Mouse (Mus musculus) intestine, embryonic 16.5 days (tissue): ENCODE data around the gene Slc6a13. TPM values are rescaled to one million over a fixed set of nuclear protein-coding genes. Genes with fewer than 3 reads are reported as not detected.

Source experiments
- ATAC-seq: fragments of 200-750 bp; cut with Nextera tagmentation; 2 replicates; pipeline ENCODE4 v1.8.0; 2017; ENCODE audit warnings: moderate TSS enrichment, moderate library complexity
- H3K27ac ChIP-seq: fragments of 300-500 bp; sonication (generic); 2 replicates; pipeline ENCODE4 v1.5.1; 2014; ENCODE audit warnings: mild to moderate bottlenecking, low read length
- H3K27me3 ChIP-seq: fragments of 300-500 bp; sonication (generic); replicated peaks from 2 replicates; pipeline ENCODE4 v1.6.1; 2014; ENCODE audit warnings: low read length, control low read depth, mixed read lengths; ENCODE audit not compliant: control insufficient read depth, insufficient read depth
- H3K36me3 ChIP-seq: fragments of 300-500 bp; sonication (generic); 2 replicates; pipeline ENCODE4 v1.6.1; 2014; ENCODE audit warnings: low read length, control low read depth; ENCODE audit not compliant: control insufficient read depth, insufficient read depth
- H3K4me1 ChIP-seq: fragments of 300-500 bp; sonication (generic); 2 replicates; pipeline ENCODE4 v1.6.1; 2014; ENCODE audit warnings: low read length, control low read depth, mixed read lengths; ENCODE audit not compliant: control insufficient read depth, insufficient read depth
- H3K4me2 ChIP-seq: fragments of 300-500 bp; sonication (generic); 2 replicates; pipeline ENCODE4 v1.6.1; 2014; ENCODE audit warnings: low read depth, low read length, control low read depth
- H3K4me3 ChIP-seq: fragments of 300-500 bp; sonication (generic); 2 replicates; pipeline ENCODE4 v1.5.1; 2014; ENCODE audit warnings: mild to moderate bottlenecking, low read length
- H3K9ac ChIP-seq: fragments of 300-500 bp; sonication (generic); 2 replicates; pipeline ENCODE4 v1.6.1; 2014; ENCODE audit warnings: low read depth, low read length
- H3K9me3 ChIP-seq: fragments of 300-500 bp; sonication (generic); 2 replicates; pipeline ENCODE4 v1.6.1; 2016; ENCODE audit warnings: low read length, control low read depth; ENCODE audit not compliant: control insufficient read depth
- WGBS: fragments of 180-500 bp; shearing (Covaris S2); extraction: QIAGEN DNeasy Blood & Tissue Kit; methylation state at CpG from one replicate; pipeline ENCODE4 v1.1.7; 2014; 5-methylcytosine and 5-hydroxymethylcytosine counted together
- polyA plus RNA-seq: library from polyadenylated mRNA; unstranded; fragments of >200 nt; fragmentation: Nextera tagmentation; extraction: Ambion mirVana; gene quantifications from 2 replicates; pipeline ENCODE4 v1.2.1, GENCODE M21; 2015

Gene Slc6a13
- polyA plus RNA-seq, result 0.77 and 1.4 TPM in 2 replicates

- Histone ChIP-seq H3K27ac (no peak within 1 kb of the TSS), H3K4me3 (no peak within 1 kb of the TSS), H3K9me3 (no peaks in the 10 kb centered on the region), H3K9ac (no peak within 1 kb of the TSS), H3K27me3 (no peaks in the 10 kb centered on the region), H3K4me2 (0 out of 2 replicates have a peak within 1 kb of the TSS, but pooled peaks have one; percentile 4), H3K36me3 (no peaks in the 10 kb centered on the region), H3K4me1 (peaks cover 3% of the 10 kb centered on the region; the same call in 1 of the 2 replicates)
- ATAC-seq, result peak; percentile 65
- 5% methylated on average over 11 of the region's 11 CpGs for WGBS
Observed at GRCm38 (mm10) chr6:121299954-121300353, at the start of gene Slc6a13. Gene Slc6a13, plus strand, starts transcription at chr6:121300227.

- Histone ChIP-seq H3K27ac (no peak overlapping the region), H3K4me2 (no peak overlapping the region), H3K27me3 (no peaks in the 10 kb centered on the region), H3K4me1 (0 out of 2 replicates have a peak, but pooled peaks cover 2% of the 10 kb centered on the region), H3K36me3 (no peaks in the 10 kb centered on the region), H3K9ac (no peak overlapping the region), H3K4me3 (no peak overlapping the region), H3K9me3 (no peaks in the 10 kb centered on the region)
- WGBS, result 60% methylated on average over 1 of the region's 1 CpGs
- ATAC-seq, result no peak
Observed at GRCm38 (mm10) chr6:121250406-121250805, 49.6 kb upstream of the Slc6a13 start.

- H3K4me1 ChIP-seq, result 0 out of 2 replicates have a peak, but pooled peaks cover 2% of the 10 kb centered on the region
- no peaks in the 10 kb centered on the region for H3K9me3 ChIP-seq
- no peaks in the 10 kb centered on the region for H3K36me3 ChIP-seq
- WGBS, result 63% methylated on average over 5 of the region's 5 CpGs
- H3K9ac ChIP-seq, result no peak overlapping the region
- H3K27me3 ChIP-seq, result no peaks in the 10 kb centered on the region
- no peak overlapping the region for H3K4me2 ChIP-seq
- no peak for ATAC-seq
- H3K4me3 ChIP-seq, result no peak overlapping the region
- H3K27ac ChIP-seq, result no peak overlapping the region
Observed at GRCm38 (mm10) chr6:121251256-121251655, 48.8 kb upstream of the Slc6a13 start.

GRCm38 (mm10) chr6:121260548-121260947 lies 39.5 kb upstream of the Slc6a13 start:
- Histone ChIP-seq H3K36me3 (no peaks in the 10 kb centered on the region), H3K27ac (no peak overlapping the region), H3K9ac (no peak overlapping the region), H3K4me1 (no peaks in the 10 kb centered on the region), H3K27me3 (no peaks in the 10 kb centered on the region), H3K4me2 (no peak overlapping the region), H3K9me3 (no peaks in the 10 kb centered on the region), H3K4me3 (no peak overlapping the region)
- ATAC-seq, result no peak
- WGBS, result 32% methylated on average over 9 of the region's 9 CpGs

DNA sequence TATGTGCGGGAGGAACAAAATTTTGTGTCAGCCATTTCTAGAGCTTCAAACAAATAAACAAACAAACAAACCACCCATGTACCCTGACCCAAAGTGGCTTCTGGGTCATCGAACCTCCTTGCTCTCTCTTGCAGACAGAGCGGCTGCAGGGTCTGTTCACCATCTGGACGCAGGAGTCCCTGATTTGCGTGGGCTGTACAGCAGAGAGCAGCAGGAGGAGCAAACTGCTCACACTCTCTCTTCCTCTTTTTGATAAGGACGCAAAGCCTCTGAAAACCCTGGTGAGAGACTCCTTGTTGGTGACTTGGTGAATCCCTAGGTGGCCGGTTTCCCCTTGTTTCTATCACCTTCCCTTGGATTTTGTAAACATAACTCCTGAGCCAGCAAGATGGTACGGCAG lies 38.8 kb upstream of the Slc6a13 start:
- Histone ChIP-seq H3K36me3 (no peaks in the 10 kb centered on the region), H3K27me3 (no peaks in the 10 kb centered on the region), H3K9ac (no peak overlapping the region), H3K4me1 (no peaks in the 10 kb centered on the region), H3K27ac (no peak overlapping the region), H3K9me3 (no peaks in the 10 kb centered on the region), H3K4me3 (no peak overlapping the region), H3K4me2 (no peak overlapping the region)
- WGBS, result 80% methylated on average over 8 of the region's 8 CpGs
- ATAC-seq, result no peak

DNA sequence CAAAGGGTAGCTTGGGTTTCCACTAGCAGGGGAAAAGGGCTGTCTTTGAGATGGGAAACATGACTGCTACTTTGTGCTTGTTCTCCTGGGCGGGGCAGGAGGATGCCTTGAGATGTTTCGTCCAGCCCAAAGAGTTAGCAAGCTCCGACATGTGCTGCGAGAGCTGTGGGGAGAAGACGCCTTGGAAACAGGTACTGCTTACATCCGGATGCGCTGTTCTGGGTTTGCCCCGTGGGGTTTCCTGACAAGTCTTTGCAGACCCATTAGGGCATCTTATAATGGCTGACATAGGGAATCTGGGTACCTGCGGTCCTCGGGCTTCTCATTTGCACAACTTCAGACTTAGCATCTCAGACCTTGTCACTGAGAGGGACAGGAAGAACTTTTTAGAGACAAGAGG lies 38.0 kb upstream of the Slc6a13 start:
- no peak overlapping the region for H3K27ac ChIP-seq
- no peaks in the 10 kb centered on the region for H3K27me3 ChIP-seq
- no peak for ATAC-seq
- no peak overlapping the region for H3K4me3 ChIP-seq
- 91% methylated on average over 10 of the region's 10 CpGs for WGBS
- no peak overlapping the region for H3K9ac ChIP-seq
- H3K36me3 ChIP-seq, result no peaks in the 10 kb centered on the region
- H3K4me1 ChIP-seq, result no peaks in the 10 kb centered on the region
- no peaks in the 10 kb centered on the region for H3K9me3 ChIP-seq
- no peak overlapping the region for H3K4me2 ChIP-seq

- no peaks in the 10 kb centered on the region for H3K36me3 ChIP-seq
- no peak overlapping the region for H3K4me3 ChIP-seq
- no peaks in the 10 kb centered on the region for H3K9me3 ChIP-seq
- no peak overlapping the region for H3K27ac ChIP-seq
- no peak for ATAC-seq
- WGBS, result 92% methylated on average over 11 of the region's 11 CpGs
- no peak overlapping the region for H3K9ac ChIP-seq
- no peak overlapping the region for H3K4me2 ChIP-seq
- no peaks in the 10 kb centered on the region for H3K4me1 ChIP-seq
- no peaks in the 10 kb centered on the region for H3K27me3 ChIP-seq
Observed at GRCm38 (mm10) chr6:121262496-121262895, 37.5 kb upstream of the Slc6a13 start.

- Histone ChIP-seq H3K36me3 (no peaks in the 10 kb centered on the region), H3K9me3 (no peaks in the 10 kb centered on the region), H3K9ac (no peak overlapping the region), H3K27me3 (no peaks in the 10 kb centered on the region), H3K4me3 (no peak overlapping the region), H3K4me1 (no peaks in the 10 kb centered on the region), H3K4me2 (no peak overlapping the region), H3K27ac (no peak overlapping the region)
- 78% methylated on average over 6 of the region's 6 CpGs for WGBS
- no peak for ATAC-seq
Observed at GRCm38 (mm10) chr6:121270156-121270555, 29.9 kb upstream of the Slc6a13 start.

GRCm38 (mm10) chr6:121271707-121272074 lies 28.3 kb upstream of the Slc6a13 start:
- Histone ChIP-seq H3K9ac (no peak overlapping the region), H3K4me1 (no peaks in the 10 kb centered on the region), H3K36me3 (no peaks in the 10 kb centered on the region), H3K27me3 (no peaks in the 10 kb centered on the region), H3K27ac (no peak overlapping the region), H3K4me2 (no peak overlapping the region), H3K9me3 (no peaks in the 10 kb centered on the region), H3K4me3 (no peak overlapping the region)
- WGBS, result 12% methylated on average over 4 of the region's 4 CpGs
- ATAC-seq, result peak; percentile 5; the same call in 1 of the 2 replicates
